Mouse (Mus musculus): Measurements from ENCODE around the gene Lbx1.

GRCm38 (mm10) chr19:45242348-45243263, 7.0 kb upstream of the Lbx1 start:
- TF ChIP-seq POLR2A (IDR thresholded peaks at IDR 0.05; ENCODE audit: borderline replicate concordance, extremely low read depth, low read depth, low read length) = no peak
- TF ChIP-seq CTCF (IDR thresholded peaks at IDR 0.05; ENCODE audit: insufficient read depth, low read length) = no peak

Measured in lung, adult 2 months (tissue).